Mouse (Mus musculus) natural killer cell, adult 2 months (primary cell): ENCODE data around the gene Sqstm1.

Experiments
- DNase-seq, 2 experiments: peaks; one replicate each; pipeline ENCODE4 v3.0.0; 2022; ENCODE audit warnings: low spot score in 2 of 2

The Sqstm1 gene

GRCm38 (mm10) chr11:50210505-50211151, at the start of gene Sqstm1, which contains the start of gene Mgat4b:
Gene Sqstm1 (minus strand): TSS chr11:50210827.
Gene Mgat4b (plus strand): TSS chr11:50210890.
- peak; percentile 88 for DNase-seq

GRCm38 (mm10) chr11:50258310-50258709, 47.7 kb upstream of the Sqstm1 start:
- DNase-seq = no peak

DNA sequence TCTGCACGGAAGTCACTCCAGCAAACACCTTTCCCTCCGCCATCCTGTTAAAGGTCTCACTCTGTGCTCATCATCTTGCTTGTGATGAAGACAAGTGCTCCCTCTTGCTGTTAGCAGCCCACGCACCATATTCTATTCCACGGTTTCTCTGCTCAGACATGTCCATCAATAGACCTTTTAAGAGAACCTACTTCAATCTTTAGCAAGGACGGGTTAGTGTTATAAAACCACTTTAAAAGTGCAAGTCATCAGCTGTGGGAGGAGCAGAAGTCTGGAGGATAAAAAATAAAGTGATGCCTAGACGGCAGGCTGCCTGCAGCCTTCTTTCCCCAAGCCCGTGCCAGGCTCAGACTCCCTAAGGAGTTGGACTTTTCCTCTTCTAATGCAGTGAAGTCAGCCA, 46.0 kb upstream of the Sqstm1 start:
- no peak for DNase-seq

DNA sequence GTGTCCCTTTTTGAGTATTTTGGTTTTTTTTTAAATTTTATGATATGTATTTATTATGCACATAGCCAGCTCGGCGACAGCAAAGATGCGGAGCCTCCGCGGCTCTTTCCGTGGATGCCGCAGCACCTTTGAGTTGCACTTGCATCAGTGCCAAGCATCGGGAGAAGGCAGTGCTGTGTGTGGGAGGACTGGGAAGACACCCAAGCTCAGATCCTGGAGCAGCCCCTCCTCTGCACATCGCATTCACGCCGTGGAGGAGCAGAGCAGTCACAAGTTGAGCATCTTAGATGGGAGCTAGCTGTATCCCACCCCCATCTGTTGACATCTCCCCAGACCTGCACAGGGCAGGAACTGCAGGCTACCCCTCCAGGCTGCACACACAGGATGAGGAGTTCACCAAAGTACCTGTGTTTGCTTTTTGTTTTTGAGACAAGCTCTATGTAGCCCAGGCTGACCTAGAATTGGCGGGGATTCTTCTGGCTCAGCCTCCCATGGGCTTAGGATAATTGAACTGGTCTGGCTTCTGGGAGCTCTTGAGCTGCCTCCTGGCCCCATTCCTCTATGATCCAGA, 43.5 kb upstream of the Sqstm1 start:
- DNase-seq = no peak

- no peak for DNase-seq
Observed at GRCm38 (mm10) chr11:50253393-50253792, 42.8 kb upstream of the Sqstm1 start.

DNA sequence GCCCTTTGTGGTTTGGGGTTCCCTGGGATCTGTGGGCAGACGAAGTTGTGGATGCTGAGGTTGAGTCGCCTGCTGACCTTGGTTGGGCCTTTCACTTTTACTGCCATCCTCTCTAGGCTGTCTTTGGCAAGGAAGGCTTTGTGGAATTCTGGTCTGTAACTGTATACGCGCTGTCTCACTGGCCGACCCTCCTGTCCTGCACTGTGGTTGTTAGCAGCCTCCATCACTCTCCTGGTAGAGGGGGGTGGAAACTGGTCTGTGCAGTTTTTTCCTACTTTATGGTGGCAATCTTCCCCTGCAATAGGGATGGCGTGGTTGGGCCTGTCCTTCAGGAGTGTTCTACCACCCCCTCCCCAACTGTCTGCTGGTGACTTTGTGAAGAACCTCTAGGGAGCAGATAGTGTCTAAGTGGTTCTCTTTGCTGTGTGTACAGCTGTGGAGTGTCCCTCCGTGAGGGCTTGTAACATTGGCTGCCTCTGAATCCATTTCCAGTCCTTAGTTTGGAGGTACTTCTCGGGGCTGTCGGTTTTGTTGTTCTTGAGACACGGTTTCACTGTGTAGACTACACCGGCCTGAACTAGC, 42.1 kb upstream of the Sqstm1 start:
- DNase-seq = no peak

DNA sequence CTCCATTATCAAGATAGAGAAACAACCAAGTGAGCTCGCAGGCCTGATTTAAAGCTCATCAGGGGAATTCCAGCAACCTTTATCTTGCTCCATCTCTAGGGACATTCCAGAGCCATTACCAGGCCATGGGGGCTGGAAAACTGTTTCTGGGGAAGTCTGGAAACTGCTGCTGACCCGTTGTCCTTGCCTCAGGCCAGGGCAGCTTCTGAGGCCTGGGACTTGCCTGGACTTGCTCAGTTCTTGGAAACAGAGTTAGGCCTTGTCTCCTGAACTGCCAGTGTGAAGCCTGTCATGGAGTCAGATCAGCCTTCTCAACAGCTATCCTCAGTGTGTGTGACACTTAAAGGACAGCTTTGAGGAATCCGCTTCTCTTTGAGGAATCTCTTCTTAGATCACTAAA, 41.5 kb upstream of the Sqstm1 start:
- no peak for DNase-seq

- DNase-seq = no peak
Observed at GRCm38 (mm10) chr11:50248473-50249171, 38.0 kb upstream of the Sqstm1 start.

DNA sequence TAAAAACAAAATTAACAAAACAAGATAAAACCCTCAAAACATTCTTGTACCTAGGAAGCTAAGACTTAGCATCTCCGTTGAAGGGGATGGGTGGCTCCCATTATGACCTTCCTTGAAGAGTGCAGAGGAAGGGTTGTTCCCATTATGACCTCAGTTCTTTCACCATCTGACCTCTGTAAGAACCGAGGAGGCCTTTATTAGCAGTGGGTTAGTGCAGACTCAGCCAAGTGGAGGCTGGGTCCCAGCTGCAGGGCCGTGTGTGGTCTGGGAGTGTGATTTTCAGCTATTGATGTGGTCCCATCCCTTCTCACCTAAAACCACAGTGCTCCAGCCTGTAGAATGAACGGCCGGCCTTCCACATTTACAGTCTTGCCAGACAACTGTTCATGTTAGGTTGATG, 34.6 kb upstream of the Sqstm1 start:
- DNase-seq = no peak

- DNase-seq = peak in 1 of 2 experiments; percentile 60
Observed at GRCm38 (mm10) chr11:50243926-50244325, 33.3 kb upstream of the Sqstm1 start.

GRCm38 (mm10) chr11:50240235-50240911, 29.7 kb upstream of the Sqstm1 start:
- DNase-seq = no peak

GRCm38 (mm10) chr11:50238821-50239791, 28.5 kb upstream of the Sqstm1 start:
- DNase-seq = no peak

DNA sequence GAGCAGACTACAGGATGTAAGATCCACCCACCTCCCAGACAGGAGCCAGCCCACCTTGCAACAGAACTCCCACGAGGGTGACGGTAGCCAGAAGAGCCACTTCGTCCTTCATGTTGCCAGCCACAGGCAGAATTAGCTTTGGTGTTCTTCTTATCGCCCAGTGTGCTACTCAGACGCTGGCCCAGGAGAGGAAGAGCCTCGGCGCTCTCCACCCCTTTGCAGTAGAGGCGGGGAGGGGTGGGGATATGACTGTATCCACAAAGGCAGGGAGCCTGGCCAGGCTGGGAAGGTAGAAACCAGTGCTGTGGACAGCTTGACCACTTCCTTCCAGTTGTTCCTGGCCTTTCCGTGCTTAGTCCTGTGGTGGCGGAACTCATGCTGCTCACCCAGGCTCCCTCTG, 27.7 kb upstream of the Sqstm1 start, which contains the start of gene Ltc4s:
Gene Ltc4s, minus strand, starts transcription at position 293 of the 400 bp plus-strand sequence.
- no peak for DNase-seq

DNA sequence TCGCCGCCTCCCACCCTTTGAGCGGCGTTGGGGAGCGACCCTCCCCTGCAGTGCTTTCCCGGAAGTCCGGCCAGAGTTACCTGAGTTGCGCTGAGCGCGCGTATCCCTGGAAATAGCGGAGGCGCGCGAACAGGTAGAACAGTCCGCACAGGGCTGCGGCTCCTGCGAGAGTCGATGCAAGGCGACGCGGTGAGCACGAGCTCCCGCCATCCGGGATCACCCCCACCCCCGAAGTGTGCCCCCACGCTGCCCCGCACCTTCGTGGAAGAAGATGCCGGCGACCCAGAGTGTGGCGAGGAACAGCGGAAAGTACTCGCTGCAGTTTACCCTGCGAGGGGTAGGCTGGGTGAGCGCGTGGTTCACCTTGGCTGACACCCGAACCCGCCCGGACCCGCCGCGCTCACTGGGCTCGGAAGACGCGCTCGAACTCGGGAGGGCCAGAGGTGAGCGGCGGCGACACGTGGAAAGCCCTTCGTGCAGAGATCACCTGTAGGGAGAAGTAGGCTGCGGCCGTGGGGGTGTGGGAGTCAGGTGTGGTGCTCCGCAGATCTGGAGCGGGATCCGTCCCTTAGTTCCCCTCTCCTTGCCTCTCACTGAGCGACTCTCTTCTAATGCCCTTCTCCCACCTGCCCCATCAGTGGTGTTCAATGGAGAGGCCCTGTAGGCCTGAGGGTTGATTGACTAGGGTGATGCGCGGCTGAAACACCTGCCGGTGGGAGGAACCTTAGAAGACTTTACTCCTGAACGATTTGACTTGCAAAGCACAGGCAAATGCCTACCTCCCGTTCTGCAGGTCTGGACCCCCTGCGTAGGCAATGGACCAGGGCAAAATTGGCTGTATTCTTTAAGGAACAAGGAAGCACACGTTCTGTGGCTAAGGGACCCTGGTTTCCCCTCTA, 26.6 kb upstream of the Sqstm1 start:
- peak in 1 of 2 experiments; percentile 33 for DNase-seq

- peak; percentile 88 to 92 for DNase-seq
Observed at GRCm38 (mm10) chr11:50236540-50236936, 25.9 kb upstream of the Sqstm1 start.

DNA sequence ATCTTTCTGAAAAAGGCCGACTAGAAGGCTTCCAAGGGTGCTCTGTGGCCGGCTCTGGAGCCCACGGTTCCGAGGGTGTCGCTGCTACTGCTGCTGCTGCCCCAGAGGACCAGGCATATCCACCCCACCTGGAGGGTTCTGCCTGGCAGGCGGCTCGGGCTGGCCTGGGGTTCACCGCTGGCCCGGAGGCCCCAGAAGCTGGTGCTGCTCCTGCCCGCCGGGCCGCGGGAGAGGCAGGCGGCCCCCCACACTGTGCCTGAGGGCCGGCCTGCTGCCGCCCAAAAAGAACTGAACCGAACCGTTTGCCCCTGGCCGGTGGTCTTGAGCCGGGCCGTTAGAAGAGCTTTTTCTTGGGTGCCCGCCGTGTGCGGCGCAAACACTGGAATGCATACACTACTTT, 24.0 kb upstream of the Sqstm1 start:
- no peak for DNase-seq

DNA sequence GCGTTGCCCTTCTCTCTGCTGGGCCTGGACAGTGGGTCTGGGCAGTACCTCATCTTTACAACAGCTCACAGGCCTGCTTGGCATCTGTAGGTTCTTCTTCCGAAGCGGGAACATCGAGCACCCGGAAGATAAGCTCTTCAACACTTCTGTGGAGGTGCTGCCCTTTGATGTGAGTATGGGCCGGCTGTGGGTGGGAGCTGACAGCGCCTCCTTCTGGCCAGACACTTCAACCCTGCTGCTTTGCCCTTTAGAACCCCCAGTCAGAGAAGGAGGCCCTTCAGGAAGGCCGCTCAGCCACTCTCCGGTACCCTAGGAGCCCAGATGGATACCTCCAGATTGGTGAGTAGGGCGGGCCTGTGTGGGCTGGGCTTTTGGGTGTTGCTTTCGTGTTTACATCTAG, 23.4 kb upstream of the Sqstm1 start:
- DNase-seq = no peak

- no peak for DNase-seq
Observed at GRCm38 (mm10) chr11:50233022-50233421, 22.4 kb upstream of the Sqstm1 start.

DNA sequence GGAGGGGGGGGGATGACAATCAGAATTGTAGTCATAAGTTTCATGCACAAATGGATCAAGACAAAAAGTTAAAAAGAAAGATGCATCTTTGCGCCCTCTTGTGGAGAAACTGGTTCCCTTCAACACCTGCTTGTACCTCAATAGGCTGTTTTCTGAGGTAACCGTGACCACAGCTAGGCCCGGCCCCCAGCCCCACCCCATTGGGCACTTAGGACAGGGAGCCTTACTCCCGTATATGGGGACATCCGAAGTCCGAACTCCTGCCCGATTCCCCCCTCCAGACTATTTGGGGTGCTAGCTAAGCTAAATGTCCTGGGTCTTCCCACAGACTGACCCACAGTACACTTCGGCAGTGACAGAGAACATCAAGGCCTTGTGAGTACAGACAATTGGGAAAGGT, 20.8 kb upstream of the Sqstm1 start:
- DNase-seq = peak; percentile 76 to 80
